Mouse (Mus musculus): ENCODE data around the gene Zfp879. TPM values are rescaled to one million over a fixed set of nuclear protein-coding genes. Genes with fewer than 3 reads are reported as not detected.

The Zfp879 gene
- 1.3 TPM in 2 replicates for polyA plus RNA-seq (2016; fragmentation: Nextera tagmentation; extraction: Ambion mirVana)

GRCm38 (mm10) chr11:50841023-50841735, at the start of gene Zfp879:
Gene Zfp879, minus strand, starts transcription at chr11:50841552.
- H3K9me3 ChIP-seq, result no peaks in the 10 kb centered on the region
- H3K4me1 ChIP-seq, result peaks cover 15% of the 10 kb centered on the region; the same call in 1 of the 2 replicates
- 23% methylated on average over 22 of the region's 22 CpGs for WGBS
- no peaks in the 10 kb centered on the region for H3K36me3 ChIP-seq (replicated peaks)
- ATAC-seq (ENCODE audit: low FRiP score), result peak; percentile 97
- H3K27me3 ChIP-seq, result peaks cover 6% of the 10 kb centered on the region; the same call in 1 of the 2 replicates
- peak within 1 kb of the TSS; percentile 69 for H3K9ac ChIP-seq
- peak within 1 kb of the TSS; percentile 66 for H3K4me2 ChIP-seq
- H3K4me3 ChIP-seq (replicated peaks), result peak within 1 kb of the TSS; percentile 44
- peak within 1 kb of the TSS; percentile 73 for H3K27ac ChIP-seq

- H3K27ac ChIP-seq, result peak within 1 kb of the TSS; percentile 83
- 7% methylated on average over 26 of the region's 26 CpGs for WGBS
- H3K9me3 ChIP-seq, result no peaks in the 10 kb centered on the region
- peaks cover 14% of the 10 kb centered on the region for H3K4me1 ChIP-seq
- ATAC-seq (ENCODE audit: low FRiP score), result peak; percentile 97
- H3K36me3 ChIP-seq (replicated peaks), result peaks cover 31% of the 10 kb centered on the region
- peak within 1 kb of the TSS; percentile 66 for H3K9ac ChIP-seq
- peak within 1 kb of the TSS; percentile 52 for H3K4me3 ChIP-seq (replicated peaks)
- H3K4me2 ChIP-seq, result peak within 1 kb of the TSS; percentile 70
- no peaks in the 10 kb centered on the region for H3K27me3 ChIP-seq
Measured at GRCm38 (mm10) chr11:50887390-50888128, 46.2 kb upstream of the Zfp879 start, which contains the start of gene Zfp454. Gene Zfp454, minus strand, starts transcription at chr11:50887651.

GRCm38 (mm10) chr11:50886933-50887293, 45.6 kb upstream of the Zfp879 start:
- peak overlapping the region; percentile 70 for H3K4me2 ChIP-seq
- peaks cover 37% of the 10 kb centered on the region for H3K36me3 ChIP-seq (replicated peaks)
- H3K9ac ChIP-seq, result peak overlapping the region; percentile 66
- H3K27me3 ChIP-seq, result no peaks in the 10 kb centered on the region
- H3K4me1 ChIP-seq, result peaks cover 14% of the 10 kb centered on the region
- no peaks in the 10 kb centered on the region for H3K9me3 ChIP-seq
- peak overlapping the region; percentile 83 for H3K27ac ChIP-seq
- peak; percentile 19; the same call in 1 of the 2 replicates for ATAC-seq (ENCODE audit: low FRiP score)
- H3K4me3 ChIP-seq (replicated peaks), result peak overlapping the region; percentile 52
- 19% methylated on average over 10 of the region's 10 CpGs for WGBS

- WGBS, result 56% methylated on average over 8 of the region's 8 CpGs
- Histone ChIP-seq H3K36me3 (replicated peaks) (peaks cover 42% of the 10 kb centered on the region), H3K4me3 (replicated peaks) (peak overlapping the region; percentile 52), H3K4me2 (peak overlapping the region; percentile 70), H3K9me3 (no peaks in the 10 kb centered on the region), H3K4me1 (peaks cover 14% of the 10 kb centered on the region), H3K27me3 (no peaks in the 10 kb centered on the region), H3K27ac (no peak overlapping the region), H3K9ac (peak overlapping the region; percentile 66)
- ATAC-seq (ENCODE audit: low FRiP score), result no peak
Measured at GRCm38 (mm10) chr11:50886231-50886932, 45.0 kb upstream of the Zfp879 start.

- Histone ChIP-seq H3K4me1 (peaks cover 14% of the 10 kb centered on the region), H3K27me3 (no peaks in the 10 kb centered on the region), H3K9me3 (no peaks in the 10 kb centered on the region), H3K36me3 (replicated peaks) (peaks cover 65% of the 10 kb centered on the region), H3K9ac (no peak overlapping the region), H3K4me2 (no peak overlapping the region), H3K27ac (no peak overlapping the region), H3K4me3 (replicated peaks) (no peak overlapping the region)
- 85% methylated on average over 3 of the region's 3 CpGs for WGBS
- ATAC-seq (ENCODE audit: low FRiP score), result no peak
Measured at GRCm38 (mm10) chr11:50883756-50884155, 42.4 kb upstream of the Zfp879 start.

- Histone ChIP-seq H3K27ac (no peak overlapping the region), H3K4me3 (replicated peaks) (no peak overlapping the region), H3K4me1 (no peaks in the 10 kb centered on the region), H3K4me2 (no peak overlapping the region), H3K9ac (no peak overlapping the region), H3K36me3 (replicated peaks) (peaks cover 94% of the 10 kb centered on the region), H3K9me3 (peaks cover 15% of the 10 kb centered on the region), H3K27me3 (no peaks in the 10 kb centered on the region)
- 85% methylated on average over 3 of the region's 3 CpGs for WGBS
- ATAC-seq (ENCODE audit: low FRiP score), result no peak
Measured at GRCm38 (mm10) chr11:50878641-50879040, 37.3 kb upstream of the Zfp879 start.

GRCm38 (mm10) chr11:50850989-50851601, 9.7 kb upstream of the Zfp879 start:
- peaks cover 74% of the 10 kb centered on the region for H3K27me3 ChIP-seq
- H3K27ac ChIP-seq, result no peak overlapping the region
- ATAC-seq (ENCODE audit: low FRiP score), result 0 out of 2 replicates have a peak, but pooled peaks have one; percentile 33
- under 1% methylated on average over 69 of the region's 72 CpGs for WGBS
- H3K4me1 ChIP-seq, result peaks cover 17% of the 10 kb centered on the region
- peak overlapping the region; percentile 33; the same call in 1 of the 2 replicates for H3K9ac ChIP-seq
- H3K4me3 ChIP-seq (replicated peaks), result peak overlapping the region; percentile 46
- no peaks in the 10 kb centered on the region for H3K36me3 ChIP-seq (replicated peaks)
- H3K4me2 ChIP-seq, result peak overlapping the region; percentile 84
- H3K9me3 ChIP-seq, result peaks cover 2% of the 10 kb centered on the region; the same call in 1 of the 2 replicates

GRCm38 (mm10) chr11:50850177-50850735, 8.9 kb upstream of the Zfp879 start, which contains the start of gene Grm6:
Gene Grm6, plus strand, starts transcription at chr11:50850685.
- ATAC-seq (ENCODE audit: low FRiP score), result no peak
- H3K4me2 ChIP-seq, result peak within 1 kb of the TSS; percentile 84
- H3K9me3 ChIP-seq, result peaks cover 2% of the 10 kb centered on the region; the same call in 1 of the 2 replicates
- no peaks in the 10 kb centered on the region for H3K36me3 ChIP-seq (replicated peaks)
- 2% methylated on average over 11 of the region's 11 CpGs for WGBS
- peak within 1 kb of the TSS; percentile 33; the same call in 1 of the 2 replicates for H3K9ac ChIP-seq
- H3K4me1 ChIP-seq, result peaks cover 17% of the 10 kb centered on the region
- peak within 1 kb of the TSS; percentile 46 for H3K4me3 ChIP-seq (replicated peaks)
- peaks cover 74% of the 10 kb centered on the region for H3K27me3 ChIP-seq
- no peak within 1 kb of the TSS for H3K27ac ChIP-seq

GRCm38 (mm10) chr11:50849310-50849709, 8.0 kb upstream of the Zfp879 start:
- 14% methylated on average over 10 of the region's 10 CpGs for WGBS
- Histone ChIP-seq H3K27me3 (peaks cover 70% of the 10 kb centered on the region), H3K4me2 (no peak overlapping the region)

GRCm38 (mm10) chr11:50848520-50849137, 7.3 kb upstream of the Zfp879 start:
- Histone ChIP-seq H3K27ac (no peak overlapping the region), H3K27me3 (peaks cover 63% of the 10 kb centered on the region)

More at GRCm38 (mm10) chr11:50849310-50849709, 8.0 kb upstream of the Zfp879 start:
- no peaks in the 10 kb centered on the region for H3K36me3 ChIP-seq (replicated peaks)
- peaks cover 2% of the 10 kb centered on the region; the same call in 1 of the 2 replicates for H3K9me3 ChIP-seq
- no peak overlapping the region for H3K27ac ChIP-seq
- ATAC-seq (ENCODE audit: low FRiP score), result no peak
- peaks cover 17% of the 10 kb centered on the region for H3K4me1 ChIP-seq
- H3K9ac ChIP-seq, result no peak overlapping the region
- H3K4me3 ChIP-seq (replicated peaks), result no peak overlapping the region

GRCm38 (mm10) chr11:50847047-50847446, 5.7 kb upstream of the Zfp879 start:
- 70% methylated on average over 5 of the region's 5 CpGs for WGBS
- ATAC-seq (ENCODE audit: low FRiP score), result no peak
- Histone ChIP-seq H3K27me3 (peaks cover 55% of the 10 kb centered on the region), H3K4me2 (no peak overlapping the region), H3K9ac (no peak overlapping the region), H3K36me3 (replicated peaks) (no peaks in the 10 kb centered on the region), H3K27ac (no peak overlapping the region), H3K9me3 (peaks cover 2% of the 10 kb centered on the region; the same call in 1 of the 2 replicates), H3K4me1 (peaks cover 17% of the 10 kb centered on the region), H3K4me3 (replicated peaks) (no peak overlapping the region)

More at GRCm38 (mm10) chr11:50848520-50849137, 7.3 kb upstream of the Zfp879 start:
- Histone ChIP-seq H3K4me1 (peaks cover 17% of the 10 kb centered on the region), H3K4me2 (no peak overlapping the region), H3K9ac (no peak overlapping the region), H3K9me3 (peaks cover 2% of the 10 kb centered on the region; the same call in 1 of the 2 replicates), H3K4me3 (replicated peaks) (no peak overlapping the region), H3K36me3 (replicated peaks) (no peaks in the 10 kb centered on the region)
- 52% methylated on average over 3 of the region's 3 CpGs for WGBS
- ATAC-seq (ENCODE audit: low FRiP score), result no peak
